Mouse (Mus musculus): ENCODE data around the gene Baiap2. TPM values are rescaled to one million over a fixed set of nuclear protein-coding genes. Genes with fewer than 3 reads are reported as not detected.

Gene Baiap2
- polyA plus RNA-seq, 1 experiment from 2014 or later: 9.2 TPM

DNA sequence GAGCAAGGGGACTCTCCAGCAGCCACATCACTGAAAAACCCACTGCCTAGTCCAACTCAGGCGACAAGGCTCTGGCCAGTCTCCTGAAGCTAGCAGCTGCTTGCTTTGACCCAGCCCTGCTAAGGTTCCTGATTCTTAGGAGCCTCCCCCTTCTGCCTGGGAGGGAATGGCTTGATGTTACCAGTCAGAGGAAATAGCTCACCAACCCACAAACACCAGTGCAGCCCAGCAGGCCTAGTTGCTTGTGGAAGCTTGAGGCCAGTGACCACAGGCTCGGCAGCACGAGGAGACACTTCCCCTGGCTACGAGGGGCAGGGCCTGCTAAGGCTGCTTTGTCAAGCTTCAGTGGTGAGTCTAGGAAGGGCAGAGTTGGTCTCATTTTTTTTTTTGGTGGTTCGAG, 17.4 kb upstream of the Baiap2 start:
- Histone ChIP-seq H3K4me3 (replicated peaks) (no peak overlapping the region), H3K9ac (replicated peaks) (no peak overlapping the region), H3K4me2 (replicated peaks) (no peak overlapping the region), H3K4me1 (replicated peaks) (no peaks in the 10 kb centered on the region), H3K36me3 (peaks cover 6% of the 10 kb centered on the region), H3K9me3 (no peaks in the 10 kb centered on the region), H3K27me3 (no peaks in the 10 kb centered on the region), H3K27ac (no peak overlapping the region)
- no peak for ATAC-seq
- 76% methylated on average over 5 of the region's 5 CpGs for WGBS

- H3K27me3 ChIP-seq: no peaks in the 10 kb centered on the region
- H3K27ac ChIP-seq: no peak overlapping the region
- WGBS: 82% methylated on average over 5 of the region's 5 CpGs
- no peak overlapping the region for H3K9ac ChIP-seq (replicated peaks)
- 0 out of 2 replicates have a peak, but pooled peaks cover 3% of the 10 kb centered on the region for H3K9me3 ChIP-seq
- no peaks in the 10 kb centered on the region for H3K36me3 ChIP-seq
- ATAC-seq: no peak
- H3K4me2 ChIP-seq (replicated peaks): no peak overlapping the region
- no peaks in the 10 kb centered on the region for H3K4me1 ChIP-seq (replicated peaks)
- H3K4me3 ChIP-seq (replicated peaks): no peak overlapping the region
These were observed 15.8 kb upstream of the Baiap2 start for GRCm38 (mm10) chr11:119926762-119927161.

DNA sequence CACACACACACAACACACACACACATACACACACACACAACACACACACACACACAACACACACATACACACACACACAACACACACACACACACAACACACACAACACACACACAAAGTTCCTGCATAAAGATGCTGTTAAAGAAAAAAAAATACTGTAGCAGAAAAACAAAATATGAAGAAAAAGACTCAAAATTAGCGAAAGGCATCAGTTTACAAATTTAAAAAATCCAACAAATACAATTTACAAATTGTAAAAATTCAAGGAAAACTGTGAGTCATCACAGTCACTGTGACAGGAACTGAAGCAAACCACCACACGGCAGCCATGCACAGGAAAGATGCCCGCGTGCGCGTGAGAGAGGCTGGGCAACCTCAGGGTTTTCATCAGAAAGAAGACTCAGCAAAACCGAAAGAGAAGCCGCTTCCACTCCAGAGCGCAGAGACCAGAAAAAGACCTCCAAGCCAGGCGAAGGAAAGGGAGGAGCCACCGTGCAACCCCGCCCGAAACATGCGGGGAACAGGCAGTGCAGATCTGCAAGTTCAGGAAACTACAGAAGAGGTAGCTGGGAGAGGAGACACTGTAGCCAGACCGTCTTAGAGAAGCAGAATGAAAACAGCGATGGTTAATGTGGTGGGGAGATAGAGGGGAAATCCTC, 14.4 kb upstream of the Baiap2 start:
- Histone ChIP-seq H3K4me2 (replicated peaks) (no peak overlapping the region), H3K9ac (replicated peaks) (no peak overlapping the region), H3K27me3 (no peaks in the 10 kb centered on the region), H3K9me3 (0 out of 2 replicates have a peak, but pooled peaks cover 3% of the 10 kb centered on the region), H3K4me1 (replicated peaks) (no peaks in the 10 kb centered on the region), H3K27ac (no peak overlapping the region), H3K36me3 (no peaks in the 10 kb centered on the region), H3K4me3 (replicated peaks) (no peak overlapping the region)
- 72% methylated on average over 16 of the region's 16 CpGs for WGBS
- ATAC-seq: no peak

- Histone ChIP-seq H3K27me3 (no peaks in the 10 kb centered on the region), H3K4me1 (replicated peaks) (no peaks in the 10 kb centered on the region; the same call in 1 of the 2 replicates), H3K9ac (replicated peaks) (no peak overlapping the region), H3K4me3 (replicated peaks) (no peak overlapping the region), H3K9me3 (0 out of 2 replicates have a peak, but pooled peaks cover 3% of the 10 kb centered on the region), H3K4me2 (replicated peaks) (no peak overlapping the region), H3K36me3 (no peaks in the 10 kb centered on the region), H3K27ac (no peak overlapping the region)
- ATAC-seq: no peak
- WGBS: 86% methylated on average over 6 of the region's 6 CpGs
These were observed 12.8 kb upstream of the Baiap2 start for GRCm38 (mm10) chr11:119929603-119930265.

DNA sequence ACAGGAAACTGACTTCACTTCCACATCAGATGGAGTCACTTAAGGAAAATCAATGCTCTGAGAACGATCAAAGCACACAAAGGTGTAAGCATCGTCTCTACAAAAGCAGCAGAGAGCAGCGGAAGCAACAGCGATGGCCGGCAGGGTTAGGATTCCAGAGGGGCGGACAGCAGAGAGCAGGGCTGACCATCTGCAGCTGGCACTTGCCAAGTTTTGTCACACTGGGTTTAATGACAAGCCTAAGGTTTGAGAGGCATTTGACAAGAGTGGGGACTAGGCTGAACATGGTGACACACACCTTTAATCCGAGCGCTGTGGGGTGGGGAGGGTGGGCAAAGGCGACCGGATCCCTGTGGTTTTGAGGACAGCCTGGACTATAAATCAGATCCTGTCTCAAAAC, 10.8 kb upstream of the Baiap2 start:
- Histone ChIP-seq H3K4me3 (replicated peaks) (no peak overlapping the region), H3K4me2 (replicated peaks) (no peak overlapping the region), H3K36me3 (no peaks in the 10 kb centered on the region), H3K27ac (no peak overlapping the region), H3K27me3 (0 out of 2 replicates have a peak, but pooled peaks cover 2% of the 10 kb centered on the region), H3K9ac (replicated peaks) (no peak overlapping the region), H3K9me3 (0 out of 2 replicates have a peak, but pooled peaks cover 3% of the 10 kb centered on the region), H3K4me1 (replicated peaks) (peaks cover 15% of the 10 kb centered on the region)
- WGBS: 83% methylated on average over 10 of the region's 10 CpGs
- ATAC-seq: no peak

DNA sequence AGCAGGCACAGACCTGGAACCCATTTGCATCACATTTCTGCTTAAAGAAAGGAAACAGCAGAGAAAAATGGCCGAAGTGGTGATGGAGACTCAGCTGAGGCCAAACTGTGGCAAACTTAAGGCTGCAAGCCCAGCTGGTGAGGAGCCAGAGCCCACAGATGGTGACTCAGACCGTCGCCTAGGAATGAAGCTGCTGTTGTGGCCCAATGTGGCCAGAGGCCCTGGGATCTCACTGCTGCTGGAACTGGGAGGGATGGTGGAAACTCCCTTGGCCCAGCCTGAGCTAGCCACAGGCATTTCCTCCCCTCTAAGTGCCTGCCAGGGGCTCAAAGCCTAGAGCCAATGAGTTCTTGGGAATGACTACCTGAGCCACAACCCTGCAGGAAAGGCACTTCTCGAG, 9.4 kb upstream of the Baiap2 start:
- H3K4me3 ChIP-seq (replicated peaks): no peak overlapping the region
- 0 out of 2 replicates have a peak, but pooled peaks cover 3% of the 10 kb centered on the region for H3K9me3 ChIP-seq
- ATAC-seq: no peak
- no peak overlapping the region for H3K9ac ChIP-seq (replicated peaks)
- no peak overlapping the region for H3K27ac ChIP-seq
- H3K4me1 ChIP-seq (replicated peaks): peaks cover 26% of the 10 kb centered on the region
- 74% methylated on average over 4 of the region's 4 CpGs for WGBS
- H3K4me2 ChIP-seq (replicated peaks): no peak overlapping the region
- no peaks in the 10 kb centered on the region for H3K36me3 ChIP-seq
- H3K27me3 ChIP-seq: 0 out of 2 replicates have a peak, but pooled peaks cover 2% of the 10 kb centered on the region

DNA sequence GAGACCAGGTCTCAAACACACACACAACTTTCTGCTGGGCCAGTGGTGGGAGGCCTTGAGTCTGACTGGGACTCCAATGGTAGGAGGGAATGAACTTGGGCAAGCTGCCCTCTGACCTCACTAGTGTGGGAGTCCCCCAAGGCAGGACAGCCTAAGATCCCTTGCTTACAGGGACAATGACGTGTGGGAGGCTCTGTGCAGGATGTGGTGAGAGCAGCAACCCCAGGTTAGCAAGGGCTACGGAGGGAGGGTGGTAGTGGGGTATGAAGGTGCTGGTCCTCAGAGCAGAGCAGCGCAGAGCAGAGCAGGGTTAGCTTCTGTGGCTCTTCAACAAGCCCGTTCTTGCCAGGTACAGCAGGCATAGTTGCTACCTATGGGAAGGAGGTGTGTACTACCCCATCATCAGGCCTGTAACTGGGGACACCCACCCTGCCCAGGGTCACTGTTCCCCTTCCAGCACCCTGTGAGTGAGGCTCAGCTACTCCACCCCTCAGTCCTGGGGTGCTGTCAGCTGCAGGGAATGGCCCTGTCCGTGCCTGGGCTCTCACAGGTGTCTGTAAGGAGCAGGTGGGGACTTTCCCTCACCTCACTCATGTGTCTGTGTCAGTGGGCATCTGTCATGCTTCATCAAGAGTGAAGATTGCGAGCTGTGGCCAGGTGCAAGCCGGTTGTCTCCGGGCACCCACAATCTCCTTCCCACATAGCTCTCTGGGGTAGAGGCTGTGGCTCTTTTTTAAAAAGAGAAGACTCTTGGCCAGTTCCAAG, 8.6 kb upstream of the Baiap2 start:
- H3K36me3 ChIP-seq: no peaks in the 10 kb centered on the region
- 0 out of 2 replicates have a peak, but pooled peaks cover 3% of the 10 kb centered on the region for H3K9me3 ChIP-seq
- H3K9ac ChIP-seq (replicated peaks): no peak overlapping the region
- H3K27me3 ChIP-seq: peaks cover 6% of the 10 kb centered on the region; the same call in 1 of the 2 replicates
- 88% methylated on average over 8 of the region's 8 CpGs for WGBS
- H3K27ac ChIP-seq: no peak overlapping the region
- no peak overlapping the region for H3K4me3 ChIP-seq (replicated peaks)
- H3K4me2 ChIP-seq (replicated peaks): no peak overlapping the region
- peaks cover 33% of the 10 kb centered on the region for H3K4me1 ChIP-seq (replicated peaks)
- no peak for ATAC-seq

GRCm38 (mm10) chr11:119934773-119935172, 7.8 kb upstream of the Baiap2 start:
- peaks cover 13% of the 10 kb centered on the region; the same call in 1 of the 2 replicates for H3K27me3 ChIP-seq
- H3K4me1 ChIP-seq (replicated peaks): peaks cover 38% of the 10 kb centered on the region
- no peaks in the 10 kb centered on the region for H3K36me3 ChIP-seq
- no peak overlapping the region for H3K9ac ChIP-seq (replicated peaks)
- no peak for ATAC-seq
- H3K27ac ChIP-seq: no peak overlapping the region
- WGBS: 78% methylated on average over 8 of the region's 8 CpGs
- H3K9me3 ChIP-seq: 0 out of 2 replicates have a peak, but pooled peaks cover 3% of the 10 kb centered on the region
- H3K4me2 ChIP-seq (replicated peaks): no peak overlapping the region
- H3K4me3 ChIP-seq (replicated peaks): no peak overlapping the region

- Histone ChIP-seq H3K4me1 (replicated peaks) (peaks cover 44% of the 10 kb centered on the region), H3K9me3 (0 out of 2 replicates have a peak, but pooled peaks cover 3% of the 10 kb centered on the region), H3K9ac (replicated peaks) (no peak overlapping the region), H3K27ac (no peak overlapping the region), H3K27me3 (peaks cover 17% of the 10 kb centered on the region), H3K36me3 (no peaks in the 10 kb centered on the region), H3K4me2 (replicated peaks) (no peak overlapping the region), H3K4me3 (replicated peaks) (no peak overlapping the region)
- 17% methylated on average over 6 of the region's 6 CpGs for WGBS
- ATAC-seq: peak; percentile 47
These were observed 7.1 kb upstream of the Baiap2 start for GRCm38 (mm10) chr11:119935457-119935856.

- Histone ChIP-seq H3K9me3 (no peaks in the 10 kb centered on the region), H3K4me1 (replicated peaks) (peaks cover 52% of the 10 kb centered on the region), H3K4me2 (replicated peaks) (no peak overlapping the region), H3K27me3 (peaks cover 27% of the 10 kb centered on the region), H3K36me3 (no peaks in the 10 kb centered on the region), H3K9ac (replicated peaks) (no peak overlapping the region), H3K27ac (no peak overlapping the region), H3K4me3 (replicated peaks) (no peak overlapping the region)
- 85% methylated on average over 2 of the region's 2 CpGs for WGBS
- ATAC-seq: no peak
These were observed 6.1 kb upstream of the Baiap2 start for GRCm38 (mm10) chr11:119936456-119936855.

GRCm38 (mm10) chr11:119937216-119937615, 5.3 kb upstream of the Baiap2 start:
- WGBS: 70% methylated on average over 12 of the region's 12 CpGs
- peaks cover 59% of the 10 kb centered on the region for H3K4me1 ChIP-seq (replicated peaks)
- H3K4me2 ChIP-seq (replicated peaks): no peak overlapping the region
- no peak for ATAC-seq
- H3K36me3 ChIP-seq: no peaks in the 10 kb centered on the region
- H3K9me3 ChIP-seq: no peaks in the 10 kb centered on the region
- H3K27me3 ChIP-seq: peaks cover 29% of the 10 kb centered on the region
- H3K4me3 ChIP-seq (replicated peaks): no peak overlapping the region
- H3K9ac ChIP-seq (replicated peaks): peak overlapping the region; percentile 28; the same call in 1 of the 2 replicates
- H3K27ac ChIP-seq: no peak overlapping the region
